Mouse (Mus musculus): ENCODE results near the gene Pitpna. TPM values are rescaled to one million over a fixed set of nuclear protein-coding genes. Genes with fewer than 3 reads are reported as not detected.
"Not testable (repeated sequence)": the region's sequence is repeated elsewhere in the genome, so short reads cannot be mapped to it uniquely, and the experiment has no call there.

Gene Pitpna
- polyA plus RNA-seq, 1 experiment from 2014 or later = 98.3 TPM

DNA sequence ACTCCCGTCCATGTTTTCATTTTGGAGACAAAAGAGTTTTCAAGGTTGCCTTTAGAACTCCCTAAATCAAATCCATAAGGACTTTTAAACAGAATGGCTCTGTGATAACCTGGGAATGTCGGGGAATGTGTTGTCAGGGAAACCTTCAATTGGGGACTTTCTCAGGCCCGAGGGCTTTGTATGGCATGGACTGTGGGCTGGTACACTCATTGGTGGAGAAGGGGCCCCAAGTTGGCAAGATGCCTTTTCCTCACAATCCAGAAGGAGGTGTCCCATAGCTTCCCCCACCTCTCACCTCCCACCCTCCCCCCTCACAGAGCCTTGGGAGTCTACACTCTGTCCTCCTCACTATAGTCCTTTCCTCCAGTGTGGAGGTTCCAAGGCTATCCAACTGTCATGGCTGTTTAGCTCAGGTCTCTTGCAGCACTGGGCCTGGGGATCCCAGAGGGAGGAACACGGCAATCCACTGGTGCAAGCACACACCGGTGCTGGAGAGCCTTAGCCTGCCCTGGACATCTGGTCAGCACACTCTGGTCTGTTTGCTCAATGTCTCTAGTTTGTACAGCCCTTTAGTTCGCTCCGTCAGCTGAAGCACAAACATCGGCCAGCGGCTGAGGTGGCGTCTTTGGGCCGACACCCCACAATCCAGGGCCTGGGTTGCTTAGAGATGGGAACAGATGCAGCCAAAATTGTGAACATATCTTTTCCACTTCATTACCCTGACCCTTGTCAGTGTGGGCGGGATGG, 37.5 kb upstream of the Pitpna start:
- no peaks in the 10 kb centered on the region for H3K9me3 ChIP-seq (replicated peaks; ENCODE audit: control insufficient read depth, low read length, poor library complexity, severe bottlenecking)
- no peak overlapping the region for H3K9ac ChIP-seq (ENCODE audit: low read depth, low read length)
- 63% methylated on average over 12 of the region's 12 CpGs for WGBS
- ATAC-seq = no peak
- no peak overlapping the region for H3K4me2 ChIP-seq (ENCODE audit: low read length)
- H3K4me1 ChIP-seq (ENCODE audit: control insufficient read depth, insufficient read depth, low read length) = peaks cover 6% of the 10 kb centered on the region; the same call in 1 of the 2 replicates
- H3K4me3 ChIP-seq (ENCODE audit: low read depth, low read length) = no peak overlapping the region
- peaks cover 15% of the 10 kb centered on the region for H3K36me3 ChIP-seq (ENCODE audit: control insufficient read depth, insufficient read depth, low read length)
- H3K27me3 ChIP-seq (ENCODE audit: control insufficient read depth, insufficient read depth, low read depth, low read length) = no peaks in the 10 kb centered on the region
- H3K27ac ChIP-seq (ENCODE audit: low read length) = no peak overlapping the region

DNA sequence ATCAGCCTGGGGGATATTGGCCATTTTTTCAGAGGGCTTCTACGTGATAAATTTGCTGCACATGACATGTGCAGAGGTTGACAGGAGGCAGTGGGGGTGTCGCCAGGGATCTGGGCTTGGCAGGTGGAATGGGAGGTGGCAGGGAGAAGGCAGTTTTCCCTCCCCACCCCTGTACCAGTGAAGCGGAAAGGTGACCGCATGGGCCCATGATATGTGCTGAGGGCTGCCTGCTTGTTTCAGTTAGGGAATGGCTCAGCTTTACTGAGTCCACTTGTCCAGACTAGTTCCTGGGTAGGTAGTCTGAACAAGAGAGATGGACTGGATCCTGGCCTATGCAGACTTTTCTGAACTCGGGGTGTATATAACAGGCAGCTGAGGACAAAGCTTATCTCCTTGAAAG, 36.6 kb upstream of the Pitpna start:
- H3K27ac ChIP-seq (ENCODE audit: low read length) = no peak overlapping the region
- ATAC-seq = no peak
- H3K36me3 ChIP-seq (ENCODE audit: control insufficient read depth, insufficient read depth, low read length) = peaks cover 9% of the 10 kb centered on the region; the same call in 1 of the 2 replicates
- 89% methylated on average over 5 of the region's 5 CpGs for WGBS
- H3K4me1 ChIP-seq (ENCODE audit: control insufficient read depth, insufficient read depth, low read length) = peaks cover 6% of the 10 kb centered on the region; the same call in 1 of the 2 replicates
- no peak overlapping the region for H3K4me2 ChIP-seq (ENCODE audit: low read length)
- H3K27me3 ChIP-seq (ENCODE audit: control insufficient read depth, insufficient read depth, low read depth, low read length) = no peaks in the 10 kb centered on the region
- no peaks in the 10 kb centered on the region for H3K9me3 ChIP-seq (replicated peaks; ENCODE audit: control insufficient read depth, low read length, poor library complexity, severe bottlenecking)
- H3K9ac ChIP-seq (ENCODE audit: low read depth, low read length) = no peak overlapping the region
- no peak overlapping the region for H3K4me3 ChIP-seq (ENCODE audit: low read depth, low read length)

DNA sequence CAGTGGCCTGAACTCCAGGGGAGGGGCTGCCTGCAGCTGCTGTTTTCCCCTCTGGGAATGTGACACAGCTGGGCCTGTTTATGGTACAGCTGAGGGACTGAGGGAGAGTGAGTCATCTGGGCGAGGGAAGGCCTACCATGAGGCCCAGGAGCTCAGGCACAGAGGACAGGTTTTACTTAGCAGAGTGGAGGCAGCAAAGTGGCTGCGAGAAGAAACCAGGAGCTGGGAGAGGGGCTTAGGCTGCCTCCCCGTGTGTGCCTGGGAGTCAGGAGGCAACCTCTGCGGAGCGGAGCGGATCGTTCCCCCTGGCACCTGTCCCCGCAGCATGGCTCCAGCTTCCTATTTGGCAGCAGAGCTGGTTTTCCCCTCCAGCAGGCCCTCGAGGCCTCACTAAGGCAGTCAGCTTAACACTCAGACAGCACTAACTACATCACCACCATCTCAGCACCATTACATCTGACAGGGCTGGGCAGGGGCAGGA, 35.9 kb upstream of the Pitpna start:
- Histone ChIP-seq H3K4me1 (ENCODE audit: control insufficient read depth, insufficient read depth, low read length) (peaks cover 6% of the 10 kb centered on the region; the same call in 1 of the 2 replicates), H3K4me2 (ENCODE audit: low read length) (no peak overlapping the region), H3K27me3 (ENCODE audit: control insufficient read depth, insufficient read depth, low read depth, low read length) (no peaks in the 10 kb centered on the region), H3K9ac (ENCODE audit: low read depth, low read length) (no peak overlapping the region), H3K36me3 (ENCODE audit: control insufficient read depth, insufficient read depth, low read length) (peaks cover 9% of the 10 kb centered on the region; the same call in 1 of the 2 replicates), H3K9me3 (replicated peaks; ENCODE audit: control insufficient read depth, low read length, poor library complexity, severe bottlenecking) (no peaks in the 10 kb centered on the region), H3K4me3 (ENCODE audit: low read depth, low read length) (no peak overlapping the region), H3K27ac (ENCODE audit: low read length) (0 out of 2 replicates have a peak overlapping the region, but pooled peaks have one; percentile 4)
- ATAC-seq = no peak
- WGBS = 55% methylated on average over 9 of the region's 9 CpGs

DNA sequence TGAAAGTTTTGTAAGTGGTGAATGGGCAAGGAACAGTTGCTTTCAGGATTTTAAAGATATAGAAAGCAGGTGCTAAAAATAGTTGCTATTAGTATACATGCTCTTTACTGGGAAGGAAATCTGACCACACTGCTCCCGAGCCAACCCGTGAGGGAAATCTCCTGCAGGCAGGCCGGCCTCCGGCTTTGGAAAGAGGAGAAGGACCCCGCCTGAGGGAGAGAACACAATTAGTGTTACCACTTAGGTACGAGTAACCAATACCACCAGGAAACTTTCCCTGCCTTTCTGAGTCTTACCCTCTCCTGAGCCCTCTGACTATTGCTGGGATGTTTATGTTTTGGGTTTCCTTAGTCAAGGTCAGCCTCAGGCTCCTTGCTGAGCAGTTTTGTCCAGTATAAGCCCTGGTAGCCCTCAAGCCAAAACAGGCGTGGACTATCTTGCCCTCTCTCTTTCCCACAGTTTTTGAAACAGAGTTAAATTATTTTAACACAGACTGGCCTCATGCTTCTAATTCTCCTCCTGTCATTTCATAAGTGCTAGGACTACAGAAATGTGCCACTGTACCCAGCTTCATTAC, 34.9 kb upstream of the Pitpna start:
- Histone ChIP-seq H3K9ac (ENCODE audit: low read depth, low read length) (no peak overlapping the region), H3K4me2 (ENCODE audit: low read length) (no peak overlapping the region), H3K9me3 (replicated peaks; ENCODE audit: control insufficient read depth, low read length, poor library complexity, severe bottlenecking) (no peaks in the 10 kb centered on the region), H3K27me3 (ENCODE audit: control insufficient read depth, insufficient read depth, low read depth, low read length) (no peaks in the 10 kb centered on the region), H3K4me1 (ENCODE audit: control insufficient read depth, insufficient read depth, low read length) (peaks cover 6% of the 10 kb centered on the region; the same call in 1 of the 2 replicates), H3K27ac (ENCODE audit: low read length) (0 out of 2 replicates have a peak overlapping the region, but pooled peaks have one; percentile 4), H3K4me3 (ENCODE audit: low read depth, low read length) (no peak overlapping the region), H3K36me3 (ENCODE audit: control insufficient read depth, insufficient read depth, low read length) (peaks cover 9% of the 10 kb centered on the region)
- WGBS = 65% methylated on average over 7 of the region's 7 CpGs
- no peak for ATAC-seq

DNA sequence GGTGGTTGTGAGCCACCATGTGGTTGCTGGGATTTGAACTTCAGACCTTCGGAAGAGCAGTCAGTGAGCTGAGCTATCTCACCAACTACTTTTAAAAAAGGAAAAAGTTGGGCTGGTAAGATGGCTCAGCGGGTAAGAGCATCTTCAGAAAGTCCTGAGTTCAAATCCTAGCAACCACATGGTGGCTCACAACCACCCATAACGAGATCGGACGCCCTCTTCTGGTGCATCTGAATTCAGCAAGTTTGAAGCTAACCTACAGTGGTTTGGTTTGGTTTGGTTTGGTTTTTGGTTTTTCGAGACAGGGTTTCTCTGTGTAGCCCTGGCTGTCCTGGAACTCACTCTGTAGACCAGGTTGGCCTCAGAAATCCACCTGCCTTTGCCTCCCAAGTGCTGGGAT, 31.9 kb upstream of the Pitpna start:
- WGBS = 95% methylated on average over 6 of the region's 6 CpGs
- not testable (repeated sequence) for H3K27ac ChIP-seq (ENCODE audit: low read length); H3K4me3 ChIP-seq (ENCODE audit: low read depth, low read length); ATAC-seq; H3K4me1 ChIP-seq (ENCODE audit: control insufficient read depth, insufficient read depth, low read length); H3K9me3 ChIP-seq (replicated peaks; ENCODE audit: control insufficient read depth, low read length, poor library complexity, severe bottlenecking); H3K4me2 ChIP-seq (ENCODE audit: low read length); H3K27me3 ChIP-seq (ENCODE audit: control insufficient read depth, insufficient read depth, low read depth, low read length); H3K9ac ChIP-seq (ENCODE audit: low read depth, low read length); H3K36me3 ChIP-seq (ENCODE audit: control insufficient read depth, insufficient read depth, low read length)

DNA sequence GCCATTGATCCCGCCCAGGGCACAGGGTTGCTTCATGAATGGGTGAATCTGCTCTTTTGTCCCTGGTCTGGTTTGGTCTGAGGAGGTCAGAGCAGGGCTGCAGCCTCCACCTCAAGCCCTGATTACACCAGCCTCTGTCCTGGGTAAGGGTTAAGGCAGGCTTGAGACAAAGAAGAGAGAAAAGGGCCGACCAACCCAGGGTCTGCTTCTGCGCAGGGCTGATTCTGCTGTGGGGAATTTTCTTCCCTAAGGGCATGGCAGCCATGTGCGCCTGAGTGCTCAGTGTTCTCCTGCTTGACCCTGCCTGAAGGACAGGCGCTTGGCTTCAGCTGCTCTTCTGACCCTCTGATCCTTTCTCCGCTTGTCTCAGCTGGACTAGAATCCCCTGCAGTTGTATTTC, 30.8 kb upstream of the Pitpna start:
- no peak for ATAC-seq
- 81% methylated on average over 6 of the region's 6 CpGs for WGBS
- no peak overlapping the region for H3K4me3 ChIP-seq (ENCODE audit: low read depth, low read length)
- H3K4me1 ChIP-seq (ENCODE audit: control insufficient read depth, insufficient read depth, low read length) = no peaks in the 10 kb centered on the region
- H3K27me3 ChIP-seq (ENCODE audit: control insufficient read depth, insufficient read depth, low read depth, low read length) = no peaks in the 10 kb centered on the region
- H3K36me3 ChIP-seq (ENCODE audit: control insufficient read depth, insufficient read depth, low read length) = peaks cover 11% of the 10 kb centered on the region
- H3K27ac ChIP-seq (ENCODE audit: low read length) = no peak overlapping the region
- H3K9me3 ChIP-seq (replicated peaks; ENCODE audit: control insufficient read depth, low read length, poor library complexity, severe bottlenecking) = no peaks in the 10 kb centered on the region
- no peak overlapping the region for H3K4me2 ChIP-seq (ENCODE audit: low read length)
- no peak overlapping the region for H3K9ac ChIP-seq (ENCODE audit: low read depth, low read length)

DNA sequence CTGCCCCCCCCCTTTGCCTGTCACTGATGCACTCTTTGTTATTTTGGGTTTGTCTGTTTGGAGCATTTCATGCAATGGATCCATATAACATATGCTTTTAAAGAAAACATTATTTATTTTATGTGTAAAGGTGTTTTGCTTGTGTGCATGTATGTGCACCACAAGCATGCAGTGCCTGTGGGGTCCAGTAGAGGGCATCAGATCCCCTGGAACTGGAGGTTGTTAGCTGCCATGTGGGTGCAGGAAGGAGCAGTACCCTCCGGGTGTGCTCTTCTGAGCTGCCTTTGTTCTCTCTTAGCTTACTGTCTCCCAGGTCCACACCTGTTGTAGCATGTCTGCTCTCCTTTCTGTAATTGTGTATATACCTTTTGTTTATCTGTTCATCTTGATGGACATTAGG, 29.8 kb upstream of the Pitpna start:
- no peak for ATAC-seq
- 91% methylated on average over 1 of the region's 1 CpGs for WGBS

DNA sequence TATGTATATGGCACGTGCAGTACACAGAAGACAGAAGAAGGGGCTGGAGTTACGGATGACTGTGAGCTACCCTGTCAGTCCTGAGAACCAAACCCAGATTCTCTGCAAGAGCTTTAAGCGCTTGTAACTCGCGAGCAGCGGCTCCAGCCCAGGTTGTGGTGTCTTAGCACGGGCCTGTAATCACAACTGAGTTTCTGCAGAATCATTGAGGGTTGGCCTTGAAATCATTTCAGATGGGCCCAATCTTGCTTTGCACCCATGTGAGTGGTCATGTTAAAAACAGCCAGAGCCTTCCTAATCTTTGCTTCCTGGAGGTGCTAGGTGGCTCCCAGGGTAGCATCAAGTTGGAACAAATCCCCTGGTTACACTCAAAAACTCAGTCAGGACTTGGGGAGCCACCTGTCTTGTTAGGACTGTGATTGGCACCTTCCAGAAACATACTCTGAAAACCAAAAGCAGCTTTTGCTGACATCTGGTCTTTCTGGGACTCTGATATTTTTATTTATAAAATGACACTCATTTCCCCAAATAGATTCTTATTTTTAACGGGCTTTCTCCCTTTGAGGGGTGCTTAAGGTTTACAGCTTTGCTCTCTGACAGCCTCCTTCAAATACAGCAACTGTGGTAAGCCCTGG, 27.9 kb upstream of the Pitpna start:
- H3K4me2 ChIP-seq (ENCODE audit: low read length) = no peak overlapping the region
- H3K4me3 ChIP-seq (ENCODE audit: low read depth, low read length) = no peak overlapping the region
- 90% methylated on average over 8 of the region's 8 CpGs for WGBS
- ATAC-seq = no peak
- no peak overlapping the region for H3K9ac ChIP-seq (ENCODE audit: low read depth, low read length)
- H3K27me3 ChIP-seq (ENCODE audit: control insufficient read depth, insufficient read depth, low read depth, low read length) = no peaks in the 10 kb centered on the region
- H3K36me3 ChIP-seq (ENCODE audit: control insufficient read depth, insufficient read depth, low read length) = peaks cover 20% of the 10 kb centered on the region
- H3K27ac ChIP-seq (ENCODE audit: low read length) = no peak overlapping the region
- no peaks in the 10 kb centered on the region for H3K4me1 ChIP-seq (ENCODE audit: control insufficient read depth, insufficient read depth, low read length)
- no peaks in the 10 kb centered on the region for H3K9me3 ChIP-seq (replicated peaks; ENCODE audit: control insufficient read depth, low read length, poor library complexity, severe bottlenecking)

More for the DNA sequence above, 29.8 kb upstream of the Pitpna start:
- Histone ChIP-seq H3K4me2 (ENCODE audit: low read length) (no peak overlapping the region), H3K4me3 (ENCODE audit: low read depth, low read length) (no peak overlapping the region), H3K36me3 (ENCODE audit: control insufficient read depth, insufficient read depth, low read length) (peaks cover 15% of the 10 kb centered on the region), H3K4me1 (ENCODE audit: control insufficient read depth, insufficient read depth, low read length) (no peaks in the 10 kb centered on the region), H3K9ac (ENCODE audit: low read depth, low read length) (no peak overlapping the region), H3K27ac (ENCODE audit: low read length) (no peak overlapping the region), H3K9me3 (replicated peaks; ENCODE audit: control insufficient read depth, low read length, poor library complexity, severe bottlenecking) (no peaks in the 10 kb centered on the region), H3K27me3 (ENCODE audit: control insufficient read depth, insufficient read depth, low read depth, low read length) (no peaks in the 10 kb centered on the region)

All from midbrain, embryonic 16.5 days (tissue).